Mouse (Mus musculus) retina, embryonic 14.5 days (tissue): ENCODE data around the gene Mlx.
"Not testable (repeated sequence)": the region's sequence is repeated elsewhere in the genome, so short reads cannot be mapped to it uniquely, and the experiment has no call there.

Source experiments
- DNase-seq: peaks from one replicate; pipeline ENCODE4 v3.0.0-alpha.2; 2015; ENCODE audit warnings: low spot score

Mlx gene

DNA sequence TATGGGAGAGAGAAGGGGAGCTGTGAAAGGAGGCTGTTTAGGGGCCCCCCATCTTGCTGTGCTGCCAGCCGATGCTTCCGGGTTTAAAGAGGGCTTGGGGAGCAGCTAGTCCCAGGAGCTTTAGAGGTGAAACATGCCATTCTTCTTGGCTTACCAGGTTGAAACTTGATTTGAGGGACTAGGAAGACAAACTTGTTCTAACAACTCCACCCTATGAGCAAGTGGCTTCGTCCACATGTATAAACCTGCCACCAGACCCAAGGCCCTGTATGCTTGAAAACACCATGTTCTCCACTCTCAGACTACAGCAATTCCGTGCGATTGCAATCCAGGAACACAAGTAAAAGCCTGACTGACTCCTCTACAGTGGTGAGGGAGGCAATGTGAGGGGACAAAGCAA lies 15.9 kb downstream of the Mlx start:
- no peak for DNase-seq

DNA sequence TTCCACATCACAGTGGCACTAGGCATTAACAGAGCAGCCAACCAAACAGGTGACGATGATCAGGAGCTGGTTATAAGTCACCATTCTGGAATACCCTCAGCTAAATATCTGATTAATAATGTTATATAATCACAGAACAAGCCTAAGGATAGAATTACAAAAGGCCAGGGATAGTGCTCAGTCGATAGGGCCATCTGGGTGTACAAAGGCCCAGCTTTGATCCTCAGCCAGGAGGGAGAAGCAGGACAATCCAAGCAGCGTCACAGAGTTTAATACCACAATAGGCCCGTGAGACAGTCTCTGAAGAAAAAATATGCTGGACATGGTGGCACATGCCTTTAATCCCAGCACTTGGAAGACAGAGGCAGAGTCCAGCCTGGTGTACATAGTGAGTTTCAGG lies 22.3 kb downstream of the Mlx start:
- DNase-seq, result no peak

DNA sequence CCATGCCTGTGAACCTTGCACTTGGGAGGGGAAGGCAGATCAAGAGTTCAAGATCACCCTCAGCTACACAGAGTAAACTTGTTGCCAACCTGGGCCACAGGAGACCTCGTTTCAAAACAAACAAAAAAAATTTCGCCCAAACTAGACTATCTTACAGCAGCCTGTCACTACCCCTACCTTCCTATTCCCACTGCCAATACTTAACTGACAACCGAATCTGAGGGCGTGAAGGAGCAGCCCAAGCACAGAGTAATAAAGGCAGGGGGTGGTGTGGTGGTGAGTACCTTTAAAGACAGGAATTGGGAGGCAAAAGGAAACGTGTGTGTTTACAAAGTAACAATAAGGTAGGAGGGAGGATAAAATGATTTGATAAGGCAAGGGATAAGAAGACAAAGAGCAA lies 23.6 kb downstream of the Mlx start:
- DNase-seq, result no peak

GRCm38 (mm10) chr11:101111178-101111577 lies 24.1 kb downstream of the Mlx start:
- no peak for DNase-seq

GRCm38 (mm10) chr11:101112186-101112585 lies 25.1 kb downstream of the Mlx start:
- no peak for DNase-seq

DNA sequence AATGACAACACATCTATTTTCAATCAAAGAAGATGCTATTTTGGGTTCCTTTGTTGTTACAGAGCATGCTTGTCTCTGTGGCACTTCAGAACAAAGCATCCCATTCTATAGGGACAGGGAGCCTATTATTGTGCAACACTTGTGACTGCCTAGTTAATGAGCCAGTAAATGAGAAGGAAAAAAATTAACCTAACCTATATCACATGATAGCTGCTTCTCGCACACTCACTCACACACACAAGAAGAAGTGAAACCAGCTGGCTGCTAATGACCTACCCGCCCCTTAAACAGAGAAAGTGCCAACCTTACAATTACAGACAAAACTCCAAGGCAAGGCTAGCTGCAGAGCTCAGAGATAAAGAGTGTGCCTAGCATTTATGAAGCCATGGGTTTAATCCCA lies 28.5 kb downstream of the Mlx start:
- DNase-seq, result no peak

DNA sequence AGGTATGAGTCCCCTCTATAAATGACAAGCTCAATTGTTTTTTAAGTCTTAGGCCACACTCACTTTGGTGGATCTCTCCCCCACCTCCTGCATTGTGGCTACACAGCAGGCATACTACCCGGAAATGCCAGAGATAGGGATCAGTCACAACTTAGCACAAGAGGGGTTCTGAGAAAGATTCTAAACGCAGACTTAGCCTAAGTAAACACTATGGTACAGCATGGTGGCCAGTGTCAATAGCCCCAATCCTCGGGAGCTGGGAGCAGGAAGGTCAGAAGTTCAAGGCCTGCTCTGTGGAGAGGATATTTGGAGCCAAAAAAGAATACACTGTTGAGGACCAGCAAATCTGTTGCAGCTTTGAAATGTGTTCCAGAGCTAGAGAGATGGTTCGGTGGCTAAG lies 31.0 kb downstream of the Mlx start:
- no peak for DNase-seq

DNA sequence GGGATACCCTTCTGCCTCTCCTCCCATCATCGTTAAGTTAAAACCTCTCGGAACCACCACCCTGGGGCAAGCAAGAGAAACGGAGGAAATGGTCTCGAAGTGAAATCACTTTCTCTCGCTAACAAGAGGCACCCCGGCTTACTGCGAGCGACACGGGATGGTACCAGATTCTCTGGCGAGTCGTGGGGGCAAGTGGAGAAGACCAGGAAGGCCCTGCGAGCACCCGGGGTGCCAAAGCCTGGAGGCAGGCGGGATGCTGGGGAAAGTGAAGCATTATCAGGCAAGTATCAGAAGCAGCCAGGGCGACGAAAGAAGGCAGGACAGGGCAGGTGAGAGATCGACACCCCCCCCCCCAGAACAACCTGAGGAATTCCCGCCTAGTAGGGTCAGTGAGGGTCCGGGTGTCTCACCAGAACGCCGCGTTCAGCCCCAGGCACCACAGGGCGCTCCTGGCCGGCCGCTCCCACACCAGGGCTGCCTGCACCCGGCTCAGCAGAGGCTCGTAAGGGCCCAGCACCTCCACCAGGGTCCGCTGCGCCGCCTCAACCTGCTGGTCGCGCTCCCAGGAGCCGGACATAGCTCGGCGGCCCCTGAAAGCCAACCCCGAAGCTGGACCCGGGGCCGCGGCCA lies 32.2 kb downstream of the Mlx start:
- no peak for DNase-seq

- peak; percentile 100 for DNase-seq
These were observed 32.9 kb downstream of the Mlx start, which contains the start of the genes Retreg3 and Tubg1 for GRCm38 (mm10) chr11:101119761-101120544. Retreg3 (minus strand) TSS chr11:101119893. Tubg1 (plus strand) TSS chr11:101119938.

- peak; percentile 37 for DNase-seq
These were observed 33.6 kb downstream of the Mlx start for GRCm38 (mm10) chr11:101120545-101121188.

- DNase-seq, result not testable (repeated sequence)
These were observed 37.4 kb downstream of the Mlx start for GRCm38 (mm10) chr11:101124494-101124893.

GRCm38 (mm10) chr11:101125008-101125407 lies 37.9 kb downstream of the Mlx start:
- DNase-seq, result not testable (repeated sequence)

- no peak for DNase-seq
These were observed 40.0 kb downstream of the Mlx start for GRCm38 (mm10) chr11:101127075-101127474.

GRCm38 (mm10) chr11:101128996-101129577 lies 42.0 kb downstream of the Mlx start:
- DNase-seq, result no peak

DNA sequence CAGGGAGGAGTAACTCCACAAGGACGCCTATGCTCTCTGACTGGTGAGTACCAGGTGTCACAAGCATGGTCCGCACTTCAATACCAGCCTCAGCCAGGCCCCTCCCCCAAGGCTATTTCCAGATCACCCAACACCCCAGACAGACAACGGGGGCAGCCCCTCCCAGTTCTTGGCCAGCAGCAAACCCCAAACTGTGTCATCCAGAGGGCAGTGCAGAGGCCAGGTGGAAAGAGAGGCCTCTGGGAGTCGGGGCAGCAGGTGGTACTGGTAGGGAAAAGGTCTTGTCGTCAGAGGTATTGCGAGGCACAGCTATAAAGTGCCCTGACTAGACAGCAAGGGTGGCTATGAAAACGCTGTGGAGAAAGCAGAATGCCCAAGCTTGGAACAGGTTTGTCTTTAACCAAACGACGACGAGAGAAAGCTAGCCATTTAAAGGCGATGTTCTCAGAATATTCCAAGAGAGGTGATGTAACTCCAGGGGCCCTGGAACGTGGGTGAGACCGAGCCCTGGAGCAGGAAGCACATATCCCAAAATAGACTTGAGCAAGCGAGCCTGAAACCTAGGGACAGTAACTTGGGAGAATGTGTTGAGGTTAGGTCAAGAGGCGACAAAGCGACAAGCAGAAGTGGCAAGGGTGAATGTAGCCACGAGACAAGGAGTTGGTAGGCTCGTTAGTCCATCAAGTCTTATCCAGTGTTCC lies 43.1 kb downstream of the Mlx start:
- DNase-seq, result no peak

GRCm38 (mm10) chr11:101131187-101131586 lies 44.1 kb downstream of the Mlx start:
- DNase-seq, result no peak

DNA sequence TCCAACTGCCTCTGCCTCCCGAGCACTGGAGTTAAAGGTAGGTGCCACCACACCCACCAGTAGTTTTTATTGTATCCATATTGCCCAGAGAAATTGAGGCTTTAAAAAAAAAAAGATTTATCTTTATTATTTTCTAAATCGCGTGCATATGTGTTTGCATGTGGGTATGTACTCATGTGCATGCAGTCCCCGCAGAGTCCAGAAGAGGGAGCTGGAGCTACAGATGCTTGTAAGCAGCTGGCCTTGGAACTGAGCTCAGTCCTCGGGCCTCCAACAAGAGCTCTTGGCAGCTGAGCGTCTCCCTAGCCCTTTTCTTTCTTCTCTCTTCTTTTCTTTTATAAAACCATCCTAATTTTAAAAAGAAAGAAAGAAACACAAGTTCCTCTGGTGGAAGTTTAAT lies 44.6 kb downstream of the Mlx start:
- DNase-seq, result peak; percentile 59

- no peak for DNase-seq
These were observed 46.0 kb downstream of the Mlx start for GRCm38 (mm10) chr11:101133037-101133436.

DNA sequence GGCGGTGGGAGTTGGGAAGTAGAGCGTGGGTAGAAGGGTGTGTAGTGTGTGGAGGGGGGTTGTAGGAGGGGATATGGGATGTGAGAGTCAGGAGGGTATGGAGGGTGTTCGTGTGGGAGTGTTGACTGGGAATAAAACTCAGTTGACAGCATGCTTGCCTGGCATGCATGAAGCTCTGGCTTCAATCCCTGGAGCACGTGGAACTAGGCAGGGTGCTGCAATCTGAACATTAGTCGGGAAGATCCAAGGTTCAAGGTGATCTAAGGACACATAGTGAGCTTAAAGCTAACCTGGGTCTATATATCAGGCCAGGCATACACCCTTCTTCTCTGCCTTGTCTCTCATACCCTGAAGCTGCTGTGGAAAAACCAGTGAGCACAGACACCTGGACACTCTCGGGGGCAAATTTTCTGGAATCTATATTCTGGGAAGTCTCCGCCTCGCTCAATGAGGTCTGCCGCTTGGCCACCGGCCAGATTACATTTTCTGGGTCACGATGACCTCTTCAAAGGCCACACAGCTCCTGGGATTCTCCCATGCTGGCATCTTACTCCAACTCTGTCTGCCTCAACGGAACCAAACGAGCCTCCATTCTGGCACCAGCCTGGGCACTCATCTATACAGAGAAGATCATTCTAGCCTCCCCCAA lies 47.3 kb downstream of the Mlx start:
- no peak for DNase-seq

- DNase-seq, result no peak
These were observed 49.9 kb downstream of the Mlx start for GRCm38 (mm10) chr11:101137000-101137399.

DNA sequence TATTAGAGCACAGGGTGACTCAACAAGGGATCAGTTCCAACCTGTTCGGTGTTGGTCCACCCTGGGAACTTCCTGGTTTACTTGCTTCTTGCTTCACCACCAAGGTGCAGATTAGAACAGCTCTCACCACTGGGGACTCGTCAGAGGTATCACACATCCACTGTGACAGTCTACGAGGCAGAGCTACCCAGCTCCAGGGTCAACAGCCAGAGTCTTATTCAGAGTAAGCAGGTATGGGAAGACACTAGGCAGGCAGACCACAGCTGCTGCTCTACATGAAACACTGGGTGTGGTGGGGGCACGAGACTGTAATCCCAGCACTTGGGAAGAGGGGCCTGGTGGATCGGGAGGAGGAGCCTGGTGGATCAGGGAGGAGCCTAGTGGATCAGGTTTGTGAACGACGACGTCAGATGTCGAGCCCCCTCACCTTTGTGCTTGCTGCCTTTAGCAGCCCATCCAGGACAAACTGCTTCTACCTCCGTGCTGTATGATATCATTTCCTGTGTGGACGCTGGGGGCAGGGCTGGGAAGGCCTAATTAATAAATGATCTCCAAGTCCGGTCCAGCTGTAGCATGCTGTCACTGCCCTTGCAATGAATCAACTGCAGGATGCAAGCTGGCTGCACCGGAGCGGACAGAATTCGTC lies 51.6 kb downstream of the Mlx start:
- peak; percentile 89 for DNase-seq
